ENCODE assay signal across 8 mouse cellular contexts in genomic region chr6:83507168-83507546, GRCm38 (mm10). TPM values are rescaled to one million over a fixed set of nuclear protein-coding genes. Genes with fewer than 3 reads are reported as not detected.
DNase-seq lines count a peak whose midpoint lies in the region; ATAC-seq and TF ChIP-seq lines count a peak whose summit lies in the region.

No protein-coding gene starts in this region.

- no peaks in the 10 kb centered on the region for H3K9me3 ChIP-seq in heart, embryonic 13.5 days
- H3K9me3 ChIP-seq in ES-Bruce4 (replicated peaks; ENCODE audit: control insufficient read depth, insufficient read depth, low read length, poor library complexity, severe bottlenecking): no peaks in the 10 kb centered on the region
- H3K9me3 ChIP-seq in forebrain, embryonic 14.5 days (replicated peaks; ENCODE audit: control insufficient read depth, low read length): no peaks in the 10 kb centered on the region
- H3K9me3 ChIP-seq in liver, embryonic 16.5 days (replicated peaks; ENCODE audit: control insufficient read depth, low read length): no peaks in the 10 kb centered on the region

- DNase-seq in heart, adult 8-10 months (ENCODE audit: low spot score): no peak
- DNase-seq in forebrain, embryonic 14.5 days (ENCODE audit: low spot score): peak; percentile 12
- DNase-seq in ovary, adult 18-20 months (ENCODE audit: low spot score): no peak
- no peak for DNase-seq in right cerebral cortex, postnatal 25 days
- no peak for DNase-seq in kidney, adult 9 months

- H3K4me1 ChIP-seq in heart, embryonic 13.5 days: peaks cover 25% of the 10 kb centered on the region
- H3K4me1 ChIP-seq in ES-Bruce4 (ENCODE audit: control insufficient read depth, insufficient read depth, low read length): no peaks in the 10 kb centered on the region
- H3K4me1 ChIP-seq in forebrain, embryonic 14.5 days (ENCODE audit: control insufficient read depth, insufficient read depth, low read length): peaks cover 10% of the 10 kb centered on the region
- peaks cover 20% of the 10 kb centered on the region for H3K4me1 ChIP-seq in liver, embryonic 16.5 days (ENCODE audit: control insufficient read depth, low read depth, low read length)

- TF ChIP-seq POLR2A in ES-Bruce4 (IDR thresholded peaks at IDR 0.05; ENCODE audit: insufficient read depth, low read length): no peak

- 32% methylated on average over 6 of the region's 6 CpGs for WGBS in heart, embryonic 13.5 days
- WGBS in forebrain, embryonic 14.5 days: 36% methylated on average over 6 of the region's 6 CpGs
- 16% methylated on average over 6 of the region's 6 CpGs for WGBS in liver, embryonic 16.5 days (ENCODE audit: insufficient replicate concordance)

- no peak for ATAC-seq in heart, embryonic 13.5 days (ENCODE audit: extremely low read depth, insufficient number of reproducible peaks, low FRiP score, low TSS enrichment)
- peak; percentile 33; the same call in 1 of the 2 replicates for ATAC-seq in forebrain, embryonic 14.5 days
- no peak for ATAC-seq in liver, embryonic 16.5 days (ENCODE audit: low read depth)

- H3K27ac ChIP-seq in heart, embryonic 13.5 days (replicated peaks): peak overlapping the region; percentile 96
- H3K27ac ChIP-seq in ES-Bruce4 (ENCODE audit: insufficient read depth, low read length): no peak overlapping the region
- peak overlapping the region; percentile 95 for H3K27ac ChIP-seq in forebrain, embryonic 14.5 days (ENCODE audit: low read depth, low read length)
- peak overlapping the region; percentile 98 for H3K27ac ChIP-seq in liver, embryonic 16.5 days (ENCODE audit: low read length)

- H3K36me3 ChIP-seq in heart, embryonic 13.5 days: no peaks in the 10 kb centered on the region
- H3K36me3 ChIP-seq in ES-Bruce4 (ENCODE audit: control insufficient read depth, insufficient read depth, low read length, poor library complexity, severe bottlenecking): no peaks in the 10 kb centered on the region
- H3K36me3 ChIP-seq in forebrain, embryonic 14.5 days (ENCODE audit: control insufficient read depth, insufficient read depth, low read length): 0 out of 2 replicates have a peak, but pooled peaks cover 4% of the 10 kb centered on the region
- H3K36me3 ChIP-seq in liver, embryonic 16.5 days (ENCODE audit: control insufficient read depth, insufficient read depth): no peaks in the 10 kb centered on the region

- no peaks in the 10 kb centered on the region for H3K27me3 ChIP-seq in heart, embryonic 13.5 days (replicated peaks)
- H3K27me3 ChIP-seq in ES-Bruce4 (ENCODE audit: control insufficient read depth, insufficient read depth, low read length, poor library complexity, severe bottlenecking): no peaks in the 10 kb centered on the region
- H3K27me3 ChIP-seq in forebrain, embryonic 14.5 days (replicated peaks; ENCODE audit: control insufficient read depth, insufficient read depth, low read length): no peaks in the 10 kb centered on the region
- no peaks in the 10 kb centered on the region for H3K27me3 ChIP-seq in liver, embryonic 16.5 days (ENCODE audit: control insufficient read depth, insufficient read depth, low read depth, low read length)

- peak overlapping the region; percentile 78 for H3K9ac ChIP-seq in heart, embryonic 13.5 days
- peak overlapping the region; percentile 24; the same call in 1 of the 2 replicates for H3K9ac ChIP-seq in ES-Bruce4 (ENCODE audit: low read depth, poor library complexity, severe bottlenecking)
- peak overlapping the region; percentile 84 for H3K9ac ChIP-seq in forebrain, embryonic 14.5 days (ENCODE audit: low read length)
- H3K9ac ChIP-seq in liver, embryonic 16.5 days (ENCODE audit: low read depth, low read length): peak overlapping the region; percentile 50

- peak overlapping the region; percentile 78 for H3K4me2 ChIP-seq in heart, embryonic 13.5 days
- H3K4me2 ChIP-seq in forebrain, embryonic 14.5 days (ENCODE audit: low read length): peak overlapping the region; percentile 78
- H3K4me2 ChIP-seq in liver, embryonic 16.5 days (ENCODE audit: low read depth, low read length): peak overlapping the region; percentile 87

- TF ChIP-seq CTCF in ES-Bruce4 (IDR thresholded peaks at IDR 0.05; ENCODE audit: low read depth, low read length): no peak

- TF ChIP-seq EP300 in ES-Bruce4 (IDR thresholded peaks at IDR 0.05; ENCODE audit: insufficient read depth, low read depth, low read length): no peak

- H3K4me3 ChIP-seq in heart, embryonic 13.5 days: peak overlapping the region; percentile 79
- H3K4me3 ChIP-seq in ES-Bruce4 (ENCODE audit: low read depth, low read length): peak overlapping the region; percentile 48
- peak overlapping the region; percentile 79 for H3K4me3 ChIP-seq in forebrain, embryonic 14.5 days (ENCODE audit: low read depth, low read length)
- peak overlapping the region; percentile 81 for H3K4me3 ChIP-seq in liver, embryonic 16.5 days (ENCODE audit: low read depth, low read length)

RNA-seq across cellular contexts. Expression of gene Dguok, which starts 0.4 kb away (rescaled TPM):
- polyA plus RNA-seq in heart, embryonic 13.5 days (2015; fragmentation: Nextera tagmentation; extraction: Ambion mirVana): 54.0 and 55.2 TPM in 2 replicates
- total RNA-seq in heart, adult 8-10 months (2022): 10 to 100 TPM; 32.7 to 37.1 (median 34.4) TPM
- polyA plus RNA-seq in ES-Bruce4 (2011; ENCODE audit: insufficient read depth, insufficient read length, low read depth, missing spikeins): 42.8 and 48.0 TPM in 2 replicates
- polyA plus RNA-seq in forebrain, embryonic 14.5 days (2014; fragmentation: Nextera tagmentation; extraction: Ambion mirVana): 63.9 and 71.1 TPM in 2 replicates
- 24.1 and 24.3 TPM in 2 replicates for polyA plus RNA-seq in liver, embryonic 16.5 days (2015; fragmentation: Nextera tagmentation; extraction: Ambion mirVana)

RNA-seq across cellular contexts. Expression of gene Actg2, which starts 28.9 kb away (rescaled TPM):
- polyA plus RNA-seq in heart, embryonic 13.5 days (2015; fragmentation: Nextera tagmentation; extraction: Ambion mirVana): 15.2 and 20.7 TPM in 2 replicates
- total RNA-seq in heart, adult 8-10 months (2022): 1 to 10 TPM in 2 of 4 experiments, under 1 TPM in 2; 0.33 to 1.6 (median 0.89) TPM
- polyA plus RNA-seq in ES-Bruce4 (2011; ENCODE audit: insufficient read depth, insufficient read length, low read depth, missing spikeins): 1.9 and 2.1 TPM in 2 replicates
- polyA plus RNA-seq in forebrain, embryonic 14.5 days (2014; fragmentation: Nextera tagmentation; extraction: Ambion mirVana): 1.2 and 1.9 TPM in 2 replicates
- polyA plus RNA-seq in liver, embryonic 16.5 days (2015; fragmentation: Nextera tagmentation; extraction: Ambion mirVana): 3.8 and 9.8 TPM in 2 replicates

RNA-seq across cellular contexts. Expression of gene Tet3, which starts 48.3 kb away (rescaled TPM):
- 27.7 and 30.6 TPM in 2 replicates for polyA plus RNA-seq in heart, embryonic 13.5 days (2015; fragmentation: Nextera tagmentation; extraction: Ambion mirVana)
- 10 to 100 TPM; 15.5 to 19.8 (median 17.2) TPM for total RNA-seq in heart, adult 8-10 months (2022)
- polyA plus RNA-seq in ES-Bruce4 (2011; ENCODE audit: insufficient read depth, insufficient read length, low read depth, missing spikeins): 7.4 and 8.3 TPM in 2 replicates
- 34.9 and 49.5 TPM in 2 replicates for polyA plus RNA-seq in forebrain, embryonic 14.5 days (2014; fragmentation: Nextera tagmentation; extraction: Ambion mirVana)
- polyA plus RNA-seq in liver, embryonic 16.5 days (2015; fragmentation: Nextera tagmentation; extraction: Ambion mirVana): 9.3 and 13.7 TPM in 2 replicates

Comparison
In these comparisons a context has a peak if more than half of its experiments do, and no peak if none do; other contexts are left out.
1. H3K9ac ChIP-seq: peak in every context shown above with its lines; median percentile 84 in forebrain, embryonic 14.5 days; 78 in heart, embryonic 13.5 days; 50 in liver, embryonic 16.5 days; 24 in ES-Bruce4.